Mouse (Mus musculus): ENCODE data around the gene Clic4. TPM values are rescaled to one million over a fixed set of nuclear protein-coding genes. Genes with fewer than 3 reads are reported as not detected.
"Not testable (repeated sequence)": the region's sequence is repeated elsewhere in the genome, so short reads cannot be mapped to it uniquely, and the experiment has no call there.

Gene Clic4
- polyA plus RNA-seq, 1 experiment from 2014 or later = 110 TPM

DNA sequence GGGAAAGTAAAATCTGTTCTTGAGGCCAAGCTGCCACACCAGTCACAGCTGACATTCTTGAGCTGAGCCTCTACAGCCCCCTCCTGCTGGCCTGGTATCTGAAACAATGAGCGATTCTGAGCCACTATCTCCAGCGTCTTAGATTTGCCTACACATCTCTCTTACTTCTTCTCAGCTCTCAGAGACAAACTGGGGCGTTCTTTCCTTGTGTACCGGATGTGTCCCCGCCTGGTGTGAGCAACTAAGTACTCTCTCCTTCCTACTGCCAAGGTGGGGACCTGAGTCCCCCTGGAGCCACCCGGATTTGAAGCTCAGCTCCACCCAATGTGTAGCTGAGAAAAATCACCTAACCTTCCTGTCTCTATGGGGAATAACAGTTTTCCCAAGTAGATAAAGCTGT, 19.2 kb upstream of the Clic4 start:
- no peaks in the 10 kb centered on the region for H3K9me3 ChIP-seq (replicated peaks)
- no peaks in the 10 kb centered on the region for H3K27me3 ChIP-seq
- H3K4me1 ChIP-seq (replicated peaks) = peaks cover 54% of the 10 kb centered on the region
- no peak for ATAC-seq (ENCODE audit: insufficient read depth)
- H3K4me2 ChIP-seq = peak overlapping the region; percentile 67; the same call in 1 of the 2 replicates
- H3K27ac ChIP-seq (replicated peaks) = peak overlapping the region; percentile 76; the same call in 1 of the 2 replicates
- H3K4me3 ChIP-seq (replicated peaks) = no peak overlapping the region
- 50% methylated on average over 6 of the region's 6 CpGs for WGBS (ENCODE audit: insufficient replicate concordance)
- no peak overlapping the region for H3K9ac ChIP-seq
- H3K36me3 ChIP-seq (replicated peaks) = no peaks in the 10 kb centered on the region

DNA sequence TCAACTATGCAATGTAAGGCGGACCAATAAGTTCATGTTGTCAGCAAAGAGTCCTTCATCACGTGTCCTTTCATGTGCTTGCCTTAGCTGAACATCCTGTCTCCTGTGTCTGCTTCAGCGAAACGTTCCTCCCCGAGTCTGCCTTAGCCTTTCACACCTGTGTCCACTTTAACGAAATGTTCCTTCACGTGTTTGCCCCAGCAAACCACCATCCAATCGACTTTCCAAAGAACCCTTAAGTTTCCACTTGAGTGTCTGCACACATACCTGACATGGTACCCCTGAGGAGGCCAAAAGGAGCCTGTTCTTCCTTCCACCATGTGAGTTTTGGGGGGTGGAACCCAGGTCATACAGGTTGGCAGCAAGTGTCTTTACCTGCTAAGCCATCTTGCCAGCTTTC, 18.6 kb upstream of the Clic4 start:
- peaks cover 58% of the 10 kb centered on the region for H3K4me1 ChIP-seq (replicated peaks)
- ATAC-seq (ENCODE audit: insufficient read depth) = no peak
- H3K27ac ChIP-seq (replicated peaks) = peak overlapping the region; percentile 39; the same call in 1 of the 2 replicates
- no peak overlapping the region for H3K9ac ChIP-seq
- no peaks in the 10 kb centered on the region for H3K36me3 ChIP-seq (replicated peaks)
- no peaks in the 10 kb centered on the region for H3K9me3 ChIP-seq (replicated peaks)
- no peaks in the 10 kb centered on the region for H3K27me3 ChIP-seq
- WGBS (ENCODE audit: insufficient replicate concordance) = 88% methylated on average over 8 of the region's 8 CpGs
- H3K4me3 ChIP-seq (replicated peaks) = no peak overlapping the region
- no peak overlapping the region for H3K4me2 ChIP-seq

DNA sequence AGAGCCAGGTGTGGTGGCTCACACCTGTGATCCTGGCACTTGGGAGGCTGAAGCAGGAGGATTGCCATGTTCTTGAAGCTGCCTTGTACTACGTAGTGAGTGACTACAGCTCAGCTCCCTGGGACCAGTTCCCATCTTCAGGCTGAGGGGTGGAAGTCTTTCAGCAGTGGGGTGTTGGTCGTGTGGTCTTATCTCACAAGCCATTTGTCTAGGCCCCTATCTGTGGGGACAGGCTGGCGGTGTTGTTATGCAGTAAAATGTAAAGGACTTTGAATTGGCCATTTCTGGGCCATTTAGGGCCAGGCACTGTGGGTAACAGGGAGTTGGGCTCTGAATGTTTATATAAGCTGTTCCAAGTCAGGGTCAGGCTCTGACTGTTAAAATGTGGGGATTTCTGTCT, 15.4 kb upstream of the Clic4 start:
- H3K4me3 ChIP-seq (replicated peaks) = peak overlapping the region; percentile 2; the same call in 1 of the 2 replicates
- H3K4me2 ChIP-seq = peak overlapping the region; percentile 67
- H3K9me3 ChIP-seq (replicated peaks) = no peaks in the 10 kb centered on the region
- peaks cover 70% of the 10 kb centered on the region for H3K4me1 ChIP-seq (replicated peaks)
- peak; percentile 88 for ATAC-seq (ENCODE audit: insufficient read depth)
- peak overlapping the region; percentile 33 for H3K9ac ChIP-seq
- WGBS (ENCODE audit: insufficient replicate concordance) = 15% methylated on average over 3 of the region's 3 CpGs
- no peaks in the 10 kb centered on the region for H3K36me3 ChIP-seq (replicated peaks)
- no peaks in the 10 kb centered on the region for H3K27me3 ChIP-seq
- peak overlapping the region; percentile 96 for H3K27ac ChIP-seq (replicated peaks)

DNA sequence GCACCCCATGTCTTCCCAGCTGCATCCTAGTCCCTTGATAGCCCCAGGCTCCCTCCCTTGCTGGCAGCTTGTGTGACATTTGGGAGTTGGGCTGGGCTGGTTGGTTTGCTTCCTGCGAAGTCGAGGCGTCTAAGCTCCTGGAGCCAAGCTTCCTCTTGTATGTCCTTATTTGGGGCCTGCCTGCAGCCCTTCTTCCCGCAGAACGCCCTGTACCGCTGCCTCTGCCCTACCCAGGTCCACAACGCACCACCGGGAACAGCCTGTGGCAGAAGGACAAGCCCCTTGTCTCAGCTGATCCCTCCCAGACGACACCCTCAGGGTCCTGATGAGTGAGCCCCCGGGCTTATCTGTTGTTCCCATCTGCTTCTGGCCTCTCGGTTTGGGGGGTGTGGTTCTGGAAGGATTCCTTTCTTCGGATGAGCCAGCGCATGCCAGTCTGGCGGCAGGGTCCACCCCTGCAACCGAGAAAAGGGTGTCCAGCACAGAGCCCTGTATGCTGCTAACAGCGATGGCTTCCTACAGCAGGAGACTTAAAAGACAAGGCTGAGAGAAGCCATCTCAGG, 14.3 kb upstream of the Clic4 start:
- WGBS (ENCODE audit: insufficient replicate concordance) = 6% methylated on average over 16 of the region's 16 CpGs
- Histone ChIP-seq H3K27me3 (no peaks in the 10 kb centered on the region), H3K4me2 (peak overlapping the region; percentile 67), H3K27ac (replicated peaks) (peak overlapping the region; percentile 96), H3K4me3 (replicated peaks) (peak overlapping the region; percentile 32), H3K9ac (peak overlapping the region; percentile 33), H3K4me1 (replicated peaks) (peaks cover 65% of the 10 kb centered on the region), H3K9me3 (replicated peaks) (no peaks in the 10 kb centered on the region), H3K36me3 (replicated peaks) (no peaks in the 10 kb centered on the region)
- peak; percentile 71 for ATAC-seq (ENCODE audit: insufficient read depth)

DNA sequence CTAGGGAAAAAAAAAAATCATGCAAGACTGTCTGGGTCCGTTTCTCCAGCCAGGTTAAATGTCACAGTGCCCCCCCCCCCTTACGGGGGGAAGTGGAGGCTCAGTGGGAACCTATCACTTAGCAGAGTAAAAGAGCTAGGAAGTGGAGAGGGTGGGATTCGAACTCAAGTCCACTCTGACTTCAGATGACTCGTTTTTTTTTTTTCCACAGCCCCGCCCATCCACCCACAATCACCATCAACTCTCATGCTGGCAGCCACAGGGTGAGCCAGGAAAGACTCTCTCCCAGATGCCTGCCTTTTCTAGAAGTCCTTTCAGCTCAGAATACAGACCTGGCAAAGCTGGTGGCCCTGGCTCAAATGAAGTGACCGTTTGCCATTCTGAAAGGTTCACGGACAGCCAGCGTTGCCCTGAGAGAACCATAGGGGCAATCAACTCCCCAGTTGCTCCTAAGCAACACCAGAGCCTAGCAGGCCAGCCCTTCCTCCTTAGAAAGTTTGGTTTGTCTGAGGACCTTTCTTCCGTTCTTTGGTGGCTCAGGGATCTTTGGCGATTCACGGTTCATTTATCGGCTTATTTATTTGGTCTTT, 13.5 kb upstream of the Clic4 start:
- WGBS (ENCODE audit: insufficient replicate concordance) = 43% methylated on average over 12 of the region's 12 CpGs
- Histone ChIP-seq H3K4me3 (replicated peaks) (no peak overlapping the region), H3K36me3 (replicated peaks) (no peaks in the 10 kb centered on the region), H3K27me3 (no peaks in the 10 kb centered on the region), H3K9ac (peak overlapping the region; percentile 33), H3K27ac (replicated peaks) (peak overlapping the region; percentile 96), H3K9me3 (replicated peaks) (no peaks in the 10 kb centered on the region), H3K4me1 (replicated peaks) (peaks cover 57% of the 10 kb centered on the region), H3K4me2 (peak overlapping the region; percentile 67)
- no peak for ATAC-seq (ENCODE audit: insufficient read depth)

DNA sequence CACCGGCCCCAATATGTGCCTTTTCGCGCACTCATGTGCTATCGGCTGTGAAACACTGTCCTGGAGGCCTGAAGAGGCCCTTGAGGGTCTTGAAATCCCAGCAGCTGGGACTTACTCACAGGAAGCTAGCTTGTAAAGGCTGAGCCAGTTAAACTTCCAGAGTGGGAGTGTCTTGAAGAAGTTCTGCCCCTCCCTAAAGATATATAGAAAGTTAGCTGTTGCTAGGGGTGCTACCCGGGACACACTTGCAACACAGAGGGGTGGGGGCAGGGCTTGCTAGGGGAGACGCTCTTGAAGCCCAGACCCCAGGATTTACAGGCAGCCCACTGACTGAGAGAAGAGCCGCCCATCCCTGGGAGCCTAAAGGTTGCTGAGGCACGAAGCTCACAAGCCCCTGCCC, 12.8 kb upstream of the Clic4 start:
- H3K9ac ChIP-seq = no peak overlapping the region
- H3K36me3 ChIP-seq (replicated peaks) = no peaks in the 10 kb centered on the region
- no peak overlapping the region for H3K4me3 ChIP-seq (replicated peaks)
- H3K4me2 ChIP-seq = peak overlapping the region; percentile 67
- H3K9me3 ChIP-seq (replicated peaks) = no peaks in the 10 kb centered on the region
- 55% methylated on average over 8 of the region's 8 CpGs for WGBS (ENCODE audit: insufficient replicate concordance)
- peaks cover 56% of the 10 kb centered on the region for H3K4me1 ChIP-seq (replicated peaks)
- no peak for ATAC-seq (ENCODE audit: insufficient read depth)
- no peaks in the 10 kb centered on the region for H3K27me3 ChIP-seq
- peak overlapping the region; percentile 96 for H3K27ac ChIP-seq (replicated peaks)

DNA sequence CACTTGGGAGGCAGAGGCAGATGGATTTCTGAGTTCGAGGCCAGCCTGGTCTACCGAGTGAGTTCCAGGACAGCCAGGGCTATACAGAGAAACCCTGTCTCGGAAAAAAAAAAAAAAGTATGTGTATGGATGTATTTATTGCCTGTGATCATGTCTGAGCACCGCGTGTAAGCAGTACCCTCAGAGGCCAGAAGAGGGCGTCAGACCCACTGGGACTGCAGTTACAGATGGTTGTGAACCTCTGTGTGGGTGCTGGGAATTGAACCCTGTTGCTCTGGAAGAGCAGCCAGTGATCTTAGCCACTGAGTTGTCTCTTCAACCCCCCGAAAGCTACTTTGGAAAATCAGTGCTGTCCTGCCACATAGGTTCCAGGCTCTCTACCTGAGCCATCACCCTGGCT, 11.3 kb upstream of the Clic4 start:
- WGBS (ENCODE audit: insufficient replicate concordance) = 77% methylated on average over 7 of the region's 7 CpGs
- Histone ChIP-seq H3K27ac (replicated peaks) (no peak overlapping the region), H3K27me3 (no peaks in the 10 kb centered on the region), H3K9ac (no peak overlapping the region), H3K36me3 (replicated peaks) (no peaks in the 10 kb centered on the region), H3K4me3 (replicated peaks) (no peak overlapping the region), H3K9me3 (replicated peaks) (no peaks in the 10 kb centered on the region), H3K4me2 (no peak overlapping the region), H3K4me1 (replicated peaks) (peaks cover 50% of the 10 kb centered on the region)
- ATAC-seq (ENCODE audit: insufficient read depth) = no peak

DNA sequence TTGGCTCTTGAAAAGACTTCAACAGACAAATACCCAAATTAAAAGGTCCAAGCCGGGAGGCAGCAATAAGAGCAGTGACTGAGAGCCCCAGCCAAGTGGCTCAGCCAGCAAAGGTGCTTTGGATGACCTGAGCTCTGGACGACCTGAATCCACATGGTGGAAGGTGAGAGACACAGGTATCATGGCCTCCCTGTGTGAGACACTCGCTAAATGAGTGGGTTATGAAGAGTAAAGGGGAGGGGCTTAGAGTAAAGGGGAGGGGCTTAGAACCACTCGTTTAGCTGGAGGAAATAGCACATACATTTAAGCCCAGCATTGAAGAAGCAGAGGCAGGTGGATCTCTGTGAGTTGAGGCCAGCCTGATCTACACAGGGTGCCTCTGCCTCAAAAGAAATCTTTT, 10.8 kb upstream of the Clic4 start:
- Histone ChIP-seq H3K4me1 (replicated peaks) (peaks cover 45% of the 10 kb centered on the region), H3K9me3 (replicated peaks) (no peaks in the 10 kb centered on the region), H3K27me3 (no peaks in the 10 kb centered on the region), H3K36me3 (replicated peaks) (no peaks in the 10 kb centered on the region), H3K9ac (no peak overlapping the region), H3K27ac (replicated peaks) (no peak overlapping the region), H3K4me3 (replicated peaks) (no peak overlapping the region), H3K4me2 (no peak overlapping the region)
- 60% methylated on average over 4 of the region's 4 CpGs for WGBS (ENCODE audit: insufficient replicate concordance)
- ATAC-seq (ENCODE audit: insufficient read depth) = no peak

DNA sequence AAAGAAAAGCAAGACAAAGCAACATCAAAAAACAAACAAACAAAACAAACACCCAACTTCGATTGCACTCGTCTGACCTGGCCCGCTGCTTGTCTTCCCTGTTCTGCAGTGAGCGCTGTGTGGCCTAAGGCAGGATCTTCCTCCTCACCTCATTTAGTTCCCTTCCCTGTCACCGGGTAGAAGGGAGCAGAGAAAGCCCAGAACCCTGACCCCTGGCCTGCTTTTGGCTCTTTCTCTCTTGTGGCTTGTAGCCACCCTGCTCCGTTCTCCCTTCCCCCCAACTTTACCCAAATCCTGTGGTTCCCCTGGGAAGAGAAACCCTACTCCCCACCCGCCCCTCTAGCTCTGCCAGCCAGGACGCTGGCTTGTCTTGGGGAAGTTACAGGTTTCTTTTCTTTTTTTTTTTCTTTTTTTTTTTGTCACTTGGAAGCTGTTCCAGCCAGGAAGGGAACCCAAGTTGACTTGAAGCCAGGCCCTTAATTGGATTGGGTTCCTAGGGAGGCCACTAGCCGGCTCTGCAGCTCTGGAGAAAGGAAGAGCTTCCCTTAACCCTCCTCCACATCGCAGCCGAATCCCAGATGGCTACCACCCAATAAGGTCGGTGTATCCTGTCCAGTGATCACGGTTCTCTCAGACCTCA, 10.2 kb upstream of the Clic4 start:
- Histone ChIP-seq H3K4me3 (replicated peaks) (no peak overlapping the region), H3K27ac (replicated peaks) (0 out of 2 replicates have a peak overlapping the region, but pooled peaks have one; percentile 24), H3K27me3 (no peaks in the 10 kb centered on the region), H3K9ac (no peak overlapping the region), H3K9me3 (replicated peaks) (no peaks in the 10 kb centered on the region), H3K4me2 (no peak overlapping the region), H3K36me3 (replicated peaks) (no peaks in the 10 kb centered on the region), H3K4me1 (replicated peaks) (peaks cover 42% of the 10 kb centered on the region)
- 67% methylated on average over 13 of the region's 13 CpGs for WGBS (ENCODE audit: insufficient replicate concordance)
- ATAC-seq (ENCODE audit: insufficient read depth) = no peak

DNA sequence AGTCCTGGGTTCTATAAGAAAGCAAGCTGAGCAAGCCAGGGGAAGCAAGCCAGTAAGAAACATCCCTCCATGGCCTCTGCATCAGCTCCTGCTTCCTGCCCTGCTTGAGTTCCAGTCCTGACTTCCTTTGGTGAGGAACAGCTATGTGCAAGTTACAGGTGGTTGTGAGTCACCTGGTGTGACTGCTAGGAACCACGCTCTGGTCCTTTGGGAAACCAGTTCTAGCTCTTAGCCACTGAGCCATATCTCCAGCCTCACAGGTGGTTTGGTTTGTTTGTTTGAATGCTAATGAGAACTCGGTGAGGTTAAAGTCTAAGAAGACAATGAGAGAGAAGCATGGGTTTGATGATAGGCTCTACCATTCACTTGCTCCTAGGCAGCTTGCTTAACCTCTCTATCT, 7.4 kb upstream of the Clic4 start:
- H3K27me3 ChIP-seq; H3K27ac ChIP-seq (replicated peaks): not testable (repeated sequence)
- 49% methylated on average over 2 of the region's 2 CpGs for WGBS (ENCODE audit: insufficient replicate concordance)

DNA sequence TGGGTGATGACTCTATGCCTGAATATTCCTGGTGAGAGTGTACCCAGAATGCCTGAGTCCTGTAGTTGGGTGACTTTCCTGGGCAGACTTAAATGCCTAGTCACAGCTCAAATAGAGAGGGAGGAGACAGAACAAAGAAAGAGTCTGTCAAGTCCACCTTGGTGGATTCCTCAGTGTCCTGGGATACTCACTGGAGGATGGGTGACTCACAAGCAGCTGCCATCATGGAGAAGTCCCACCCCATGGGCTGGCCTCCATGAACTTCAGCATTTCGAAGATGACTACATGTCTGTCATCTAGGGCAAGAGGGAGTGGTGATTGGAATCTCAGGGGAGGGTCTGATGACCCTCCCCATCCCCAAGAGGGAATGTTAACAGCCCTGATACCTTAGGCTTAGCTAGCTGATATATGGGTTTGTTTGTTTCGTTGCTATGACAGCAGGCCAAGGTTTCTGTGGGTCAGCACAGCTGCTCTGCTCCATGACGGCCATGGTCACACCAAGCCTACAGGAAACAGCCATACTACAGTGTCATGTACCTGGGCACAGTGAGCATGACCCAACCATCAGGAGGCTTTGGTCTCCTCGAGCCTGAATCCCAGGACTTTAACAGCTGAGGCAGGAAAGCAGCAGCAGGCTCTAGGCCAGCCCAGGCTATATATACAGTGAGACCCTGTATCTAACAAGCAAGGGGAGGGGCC, 4.2 kb upstream of the Clic4 start:
- H3K9me3 ChIP-seq (replicated peaks) = no peaks in the 10 kb centered on the region
- H3K36me3 ChIP-seq (replicated peaks) = no peaks in the 10 kb centered on the region
- 0 out of 2 replicates have a peak overlapping the region, but pooled peaks have one; percentile 14 for H3K27ac ChIP-seq (replicated peaks)
- ATAC-seq (ENCODE audit: insufficient read depth) = no peak
- H3K4me3 ChIP-seq (replicated peaks) = no peak overlapping the region
- peaks cover 44% of the 10 kb centered on the region for H3K4me1 ChIP-seq (replicated peaks)
- no peaks in the 10 kb centered on the region for H3K27me3 ChIP-seq
- WGBS (ENCODE audit: insufficient replicate concordance) = 51% methylated on average over 4 of the region's 4 CpGs
- H3K9ac ChIP-seq = no peak overlapping the region
- H3K4me2 ChIP-seq = no peak overlapping the region

More for the DNA sequence above, 7.4 kb upstream of the Clic4 start:
- H3K4me3 ChIP-seq (replicated peaks); H3K9ac ChIP-seq; H3K4me2 ChIP-seq; H3K9me3 ChIP-seq (replicated peaks); H3K36me3 ChIP-seq (replicated peaks); ATAC-seq (ENCODE audit: insufficient read depth): not testable (repeated sequence)
- H3K4me1 ChIP-seq (replicated peaks) = peaks cover 40% of the 10 kb centered on the region

All from liver, embryonic 15.5 days (tissue).